Comparison of ENCODE assay signal across 7 mouse cellular contexts in genomic region chr4:59340714-59341113, GRCm38 (mm10).
A peak's percentile ranks its signal among the peaks of the same experiment; 100 is the strongest.
DNase-seq lines count a peak whose midpoint lies in the region; ATAC-seq lines count a peak whose summit lies in the region.

No protein-coding gene starts in this region.

- H3K36me3 ChIP-seq in limb, embryonic 10.5 days = no peaks in the 10 kb centered on the region
- H3K36me3 ChIP-seq in midbrain, embryonic 14.5 days (ENCODE audit: control insufficient read depth, insufficient read depth, low read length) = no peaks in the 10 kb centered on the region

- H3K4me1 ChIP-seq in limb, embryonic 10.5 days = no peaks in the 10 kb centered on the region
- H3K4me1 ChIP-seq in midbrain, embryonic 14.5 days (ENCODE audit: control insufficient read depth, insufficient read depth, low read length) = no peaks in the 10 kb centered on the region

- H3K9ac ChIP-seq in midbrain, embryonic 14.5 days (replicated peaks; ENCODE audit: low read length) = no peak overlapping the region

- peak; percentile 77 for DNase-seq in adrenal gland, adult 8-10 months
- peak; percentile 82 for DNase-seq in embryo, embryonic 11.5 days (ENCODE audit: low read depth, low spot score)
- DNase-seq in kidney, adult 11 months = peak; percentile 61
- peak; percentile 94 for DNase-seq in limb, embryonic 10.5 days (ENCODE audit: low spot score)
- peak; percentile 94 for DNase-seq in midbrain, embryonic 14.5 days
- peak; percentile 83 to 94 for DNase-seq in spleen, adult 18-20 months

- no peaks in the 10 kb centered on the region for H3K9me3 ChIP-seq in limb, embryonic 10.5 days (replicated peaks)
- H3K9me3 ChIP-seq in midbrain, embryonic 14.5 days (ENCODE audit: control insufficient read depth, low read length) = no peaks in the 10 kb centered on the region

- peak; percentile 96 for ATAC-seq in granulocyte monocyte progenitor cell, adult 5-6 weeks (replicated peaks; ENCODE audit: poor library complexity, severe bottlenecking)
- peak; percentile 63; the same call in 1 of the 2 replicates for ATAC-seq in midbrain, embryonic 14.5 days (ENCODE audit: low FRiP score, low TSS enrichment)

- H3K27me3 ChIP-seq in limb, embryonic 10.5 days (ENCODE audit: low read depth, poor library complexity, severe bottlenecking) = no peaks in the 10 kb centered on the region
- H3K27me3 ChIP-seq in midbrain, embryonic 14.5 days (ENCODE audit: control insufficient read depth, insufficient read depth, low read length) = no peaks in the 10 kb centered on the region

- WGBS in limb, embryonic 10.5 days = 2% methylated on average over 3 of the region's 3 CpGs
- WGBS in midbrain, embryonic 14.5 days = 0% methylated on average over 3 of the region's 3 CpGs

- H3K27ac ChIP-seq in limb, embryonic 10.5 days = no peak overlapping the region
- no peak overlapping the region for H3K27ac ChIP-seq in midbrain, embryonic 14.5 days (replicated peaks; ENCODE audit: low read depth, low read length)

- H3K4me3 ChIP-seq in limb, embryonic 10.5 days = no peak overlapping the region
- no peak overlapping the region for H3K4me3 ChIP-seq in midbrain, embryonic 14.5 days (replicated peaks; ENCODE audit: low read depth, low read length)

- H3K4me2 ChIP-seq in midbrain, embryonic 14.5 days (ENCODE audit: low read length) = no peak overlapping the region
